Mouse (Mus musculus) frontal cortex, postnatal 25 days (tissue): ENCODE results near the gene Bin2.
"Not testable (repeated sequence)": the region's sequence is repeated elsewhere in the genome, so short reads cannot be mapped to it uniquely, and the experiment has no call there.

Experiments
- DNase-seq, 2 experiments: peaks; one replicate each; pipeline ENCODE4 v3.0.0; 2022; ENCODE audit warnings: low spot score in 2 of 2

Gene Bin2

GRCm38 (mm10) chr15:100650111-100650510 lies 19.2 kb downstream of the Bin2 start:
- DNase-seq: no peak

- DNase-seq: no peak
These were observed 23.2 kb downstream of the Bin2 start for GRCm38 (mm10) chr15:100646161-100646560.

- no peak for DNase-seq
These were observed 26.9 kb downstream of the Bin2 start for GRCm38 (mm10) chr15:100642451-100642850.

GRCm38 (mm10) chr15:100641226-100641810 lies 28.0 kb downstream of the Bin2 start:
- no peak for DNase-seq

- no peak for DNase-seq
These were observed 29.2 kb downstream of the Bin2 start for GRCm38 (mm10) chr15:100639972-100640750.

GRCm38 (mm10) chr15:100637661-100638060 lies 31.7 kb downstream of the Bin2 start:
- DNase-seq: no peak

GRCm38 (mm10) chr15:100636700-100637501 lies 32.5 kb downstream of the Bin2 start, which contains the start of gene Smagp:
Gene Smagp (minus strand): TSS chr15:100636940.
- no peak for DNase-seq

GRCm38 (mm10) chr15:100635851-100636645 lies 33.3 kb downstream of the Bin2 start:
- DNase-seq: no peak

GRCm38 (mm10) chr15:100635239-100635638 lies 34.1 kb downstream of the Bin2 start:
- no peak for DNase-seq

GRCm38 (mm10) chr15:100633341-100633740 lies 36.0 kb downstream of the Bin2 start:
- DNase-seq: no peak

- no peak for DNase-seq
These were observed 37.0 kb downstream of the Bin2 start for GRCm38 (mm10) chr15:100632323-100632722.

- DNase-seq: no peak
These were observed 37.7 kb downstream of the Bin2 start for GRCm38 (mm10) chr15:100631454-100632170.

GRCm38 (mm10) chr15:100630126-100630525 lies 39.2 kb downstream of the Bin2 start:
- DNase-seq: no peak

GRCm38 (mm10) chr15:100628797-100629196 lies 40.6 kb downstream of the Bin2 start:
- no peak for DNase-seq

- no peak for DNase-seq
These were observed 41.5 kb downstream of the Bin2 start for GRCm38 (mm10) chr15:100627774-100628370.

- no peak for DNase-seq
These were observed 42.1 kb downstream of the Bin2 start for GRCm38 (mm10) chr15:100627287-100627686.

GRCm38 (mm10) chr15:100624435-100624834 lies 44.9 kb downstream of the Bin2 start:
- no peak for DNase-seq

- DNase-seq: no peak
These were observed 45.6 kb downstream of the Bin2 start for GRCm38 (mm10) chr15:100623754-100624153.

- DNase-seq: peak in 1 of 2 experiments; percentile 19
These were observed 47.2 kb downstream of the Bin2 start for GRCm38 (mm10) chr15:100622164-100622563.

- DNase-seq: not testable (repeated sequence)
These were observed 47.7 kb downstream of the Bin2 start for GRCm38 (mm10) chr15:100621671-100622070.

- no peak for DNase-seq
These were observed 50.2 kb downstream of the Bin2 start for GRCm38 (mm10) chr15:100619200-100619599.
